Mouse (Mus musculus) erythroblast, embryonic 14.5 days (primary cell): Measurements from ENCODE around the gene Mettl1. TPM values are rescaled to one million over a fixed set of nuclear protein-coding genes. Genes with fewer than 3 reads are reported as not detected.

ENCODE experiments used
- H3K27me3 ChIP-seq: 2 replicates; pipeline ENCODE4 v1.6.1; 2012; ENCODE audit warnings: inconsistent platforms; ENCODE audit not compliant: control insufficient read depth
- H3K36me3 ChIP-seq: 2 replicates; pipeline ENCODE4 v1.6.1; 2012; ENCODE audit warnings: mild to moderate bottlenecking, inconsistent platforms; ENCODE audit not compliant: control insufficient read depth
- H3K4me1 ChIP-seq: 2 replicates; pipeline ENCODE4 v1.6.1; 2012; ENCODE audit warnings: inconsistent platforms; ENCODE audit not compliant: control insufficient read depth
- H3K4me3 ChIP-seq: replicated peaks from 2 replicates; pipeline ENCODE3; 2012; ENCODE audit warnings: moderate library complexity, mild to moderate bottlenecking, inconsistent platforms
- H3K9me3 ChIP-seq: 2 replicates; pipeline ENCODE4 v1.6.1; 2012; ENCODE audit warnings: low read length, inconsistent platforms, mixed read lengths; ENCODE audit not compliant: control insufficient read depth
- GATA1 ChIP-seq: IDR thresholded peaks from 2 replicates; pipeline ENCODE4 v1.6.1; 2012; ENCODE audit warnings: low read length, inconsistent platforms, mixed read lengths
- TAL1 ChIP-seq: IDR thresholded peaks from 3 replicates; pipeline ENCODE4 v1.6.1; 2012; ENCODE audit warnings: low read length, inconsistent platforms, mixed read lengths
- polyA plus RNA-seq: library from polyadenylated mRNA; stranded (reverse); fragments of >175 nt; gene quantifications from 2 replicates; pipeline ENCODE4 v1.2.3, GENCODE M21; 2012

Mettl1 gene
- polyA plus RNA-seq, 1 experiment = 0.59 TPM

DNA sequence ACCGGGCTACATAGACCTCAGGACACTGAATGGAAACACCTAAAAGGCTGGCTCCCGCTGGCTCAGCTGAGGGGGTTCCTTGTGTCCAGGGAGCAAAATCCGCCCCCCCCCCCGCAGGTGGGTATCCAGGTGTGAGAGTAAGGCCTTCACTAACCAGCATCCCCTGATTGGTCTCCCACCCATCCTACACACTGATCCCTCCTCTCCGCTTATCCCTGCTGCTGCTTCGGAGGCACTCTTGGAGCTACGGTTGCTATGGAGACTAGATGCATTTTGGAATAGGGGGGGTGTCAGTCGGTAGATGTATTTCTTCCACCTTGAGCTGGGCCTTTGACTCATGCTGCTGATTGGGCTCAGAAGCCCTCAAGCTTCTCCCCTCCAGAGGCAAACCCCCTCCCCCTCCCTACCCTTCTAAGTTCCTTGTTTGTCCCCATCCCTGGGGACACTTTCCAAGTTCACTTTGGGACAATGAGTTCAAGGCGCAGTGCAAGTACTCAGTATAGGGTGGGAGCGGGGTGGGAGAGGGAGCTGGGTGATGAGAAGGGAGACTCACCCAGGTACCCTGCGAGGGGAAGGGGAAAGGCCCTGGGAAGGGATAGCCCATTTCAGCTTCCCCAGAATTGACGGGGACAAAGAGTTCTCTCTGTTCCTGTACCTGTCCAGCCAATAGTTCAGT lies 36.9 kb downstream of the Mettl1 start:
- H3K4me1 ChIP-seq = peaks cover 29% of the 10 kb centered on the region
- no peak overlapping the region for H3K4me3 ChIP-seq
- peaks cover 83% of the 10 kb centered on the region for H3K27me3 ChIP-seq
- TF ChIP-seq TAL1 (no peak), GATA1 (no peak)
- H3K9me3 ChIP-seq = peaks cover 9% of the 10 kb centered on the region; the same call in 1 of the 2 replicates
- H3K36me3 ChIP-seq = no peaks in the 10 kb centered on the region

DNA sequence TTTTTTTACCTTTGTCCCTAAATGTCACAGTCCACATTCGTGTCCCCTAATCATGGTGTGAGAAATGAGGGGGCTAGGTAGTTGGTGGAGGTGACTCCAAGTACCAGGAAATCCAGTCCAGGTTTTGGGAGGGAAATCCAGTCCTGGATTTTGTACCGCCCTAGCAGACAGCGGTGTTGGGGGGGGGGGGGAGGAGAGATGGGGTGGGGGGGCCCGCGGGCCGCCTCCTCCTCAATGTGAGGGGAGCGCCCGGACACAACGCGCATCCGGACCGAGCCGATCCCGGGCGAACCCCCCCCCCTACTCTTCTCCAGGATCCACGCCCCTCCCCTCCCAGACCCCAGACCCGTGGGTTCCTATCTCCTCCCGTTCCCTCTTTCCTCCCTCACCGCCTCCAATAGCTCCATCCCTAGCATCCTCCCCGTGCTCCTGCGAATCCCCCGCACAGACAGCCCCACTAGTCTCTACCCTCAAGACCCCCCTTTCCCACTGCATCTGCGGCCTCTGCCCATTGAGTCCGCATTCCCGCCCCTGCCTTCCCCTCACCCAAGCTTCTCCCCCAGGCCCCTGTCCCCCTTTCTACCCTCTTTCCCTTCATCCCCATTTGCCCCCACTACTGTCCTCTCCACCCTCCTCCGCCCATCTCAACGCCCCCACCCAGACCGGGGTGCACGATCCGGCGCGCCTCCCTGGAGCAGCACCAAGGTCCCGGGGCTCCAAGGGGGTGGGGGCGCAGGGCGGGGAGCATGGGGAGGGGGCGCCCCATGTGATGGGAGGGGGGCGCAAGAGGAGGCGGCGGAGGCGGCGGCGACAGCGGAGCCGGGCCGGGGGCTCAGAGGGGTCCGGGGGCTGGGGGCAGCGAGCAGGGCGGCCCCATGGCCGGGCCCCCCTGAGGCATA lies 37.7 kb downstream of the Mettl1 start:
- Histone ChIP-seq H3K9me3 (peaks cover 9% of the 10 kb centered on the region; the same call in 1 of the 2 replicates), H3K4me1 (peaks cover 29% of the 10 kb centered on the region), H3K27me3 (peaks cover 91% of the 10 kb centered on the region), H3K4me3 (no peak overlapping the region), H3K36me3 (no peaks in the 10 kb centered on the region)
- no peak for TF ChIP-seq TAL1
- TF ChIP-seq GATA1 = no peak

DNA sequence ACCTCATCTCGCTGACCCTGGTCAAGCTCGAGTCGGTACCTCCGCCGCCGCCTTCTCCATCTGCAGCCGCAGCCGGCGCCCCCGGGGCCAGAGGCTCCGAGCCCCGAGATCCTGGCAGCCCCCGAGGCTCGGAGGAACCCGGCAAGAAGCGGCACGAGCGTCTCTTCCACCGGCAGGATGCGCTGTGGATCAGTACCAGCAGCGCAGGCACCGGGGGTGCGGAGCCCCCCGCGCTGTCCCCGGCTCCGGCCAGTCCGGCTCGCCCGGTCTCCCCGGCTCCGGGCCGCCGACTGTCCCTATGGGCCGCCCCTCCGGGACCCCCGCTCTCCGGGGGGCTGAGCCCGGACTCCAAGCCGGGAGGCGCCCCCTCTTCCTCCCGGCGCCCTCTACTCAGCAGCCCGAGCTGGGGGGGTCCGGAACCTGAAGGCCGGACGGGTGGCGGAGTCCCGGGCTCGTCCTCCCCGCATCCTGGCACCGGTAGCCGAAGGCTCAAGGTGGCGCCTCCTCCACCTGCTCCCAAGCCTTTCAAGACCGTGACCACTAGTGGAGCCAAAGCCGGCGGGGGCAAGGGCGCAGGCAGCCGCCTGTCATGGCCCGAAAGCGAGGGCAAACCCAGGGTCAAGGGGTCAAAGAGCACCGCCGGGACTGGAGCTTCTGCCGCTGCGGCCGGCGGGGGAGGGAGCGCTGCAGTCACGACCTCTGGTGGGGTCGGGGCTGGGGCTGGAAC lies 38.6 kb downstream of the Mettl1 start:
- H3K36me3 ChIP-seq = no peaks in the 10 kb centered on the region
- H3K4me1 ChIP-seq = peaks cover 29% of the 10 kb centered on the region
- peaks cover 90% of the 10 kb centered on the region for H3K27me3 ChIP-seq
- TF ChIP-seq GATA1 (no peak), TAL1 (no peak)
- H3K4me3 ChIP-seq = no peak overlapping the region
- H3K9me3 ChIP-seq = peaks cover 9% of the 10 kb centered on the region; the same call in 1 of the 2 replicates

DNA sequence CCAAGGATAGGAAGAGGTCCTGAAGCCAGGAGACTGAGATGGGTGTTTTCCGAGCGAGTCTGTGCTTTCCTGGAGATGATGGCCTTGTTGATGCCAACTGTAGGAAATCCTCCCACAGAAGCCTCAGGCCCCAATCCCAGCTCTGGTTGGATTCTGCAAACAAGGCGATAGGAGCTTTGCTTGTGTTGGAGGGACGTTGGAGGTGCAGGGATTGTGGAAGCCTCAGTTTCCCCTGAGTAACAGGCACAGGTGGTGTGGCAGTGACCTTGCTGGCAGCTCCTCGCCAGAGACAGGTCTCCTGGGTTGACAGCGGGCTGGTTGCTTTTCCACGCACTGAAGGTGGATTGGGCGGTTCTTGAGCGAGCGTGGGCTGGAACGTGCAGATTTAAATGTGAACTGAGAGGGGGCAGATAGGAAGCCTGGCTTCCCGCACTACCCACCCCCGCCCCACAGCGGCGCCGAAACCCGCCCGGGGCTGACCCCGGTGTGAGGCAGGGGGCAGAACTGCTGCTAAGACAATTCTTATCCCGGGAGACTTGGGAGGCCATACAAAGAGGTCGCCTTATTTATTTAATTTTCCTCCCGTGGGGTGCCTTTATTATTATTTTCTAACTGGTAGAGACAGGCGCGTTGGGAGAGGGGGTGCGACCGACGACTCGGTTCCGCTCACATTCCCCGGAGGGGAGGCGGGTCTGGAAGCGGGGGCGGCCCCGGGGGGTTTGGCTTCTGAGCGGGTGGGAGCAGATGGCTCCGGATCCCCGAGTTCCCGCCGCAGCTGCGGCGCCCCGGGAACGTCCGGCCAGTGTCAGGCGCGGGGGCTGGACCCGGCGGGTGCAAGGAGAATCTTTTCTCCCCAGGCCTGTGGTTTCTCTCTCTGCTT lies 39.9 kb downstream of the Mettl1 start:
- H3K4me3 ChIP-seq = no peak overlapping the region
- TF ChIP-seq GATA1 = no peak
- TF ChIP-seq TAL1 = no peak
- H3K4me1 ChIP-seq = peaks cover 18% of the 10 kb centered on the region
- no peaks in the 10 kb centered on the region for H3K36me3 ChIP-seq
- H3K9me3 ChIP-seq = peaks cover 9% of the 10 kb centered on the region; the same call in 1 of the 2 replicates
- H3K27me3 ChIP-seq = peaks cover 77% of the 10 kb centered on the region

DNA sequence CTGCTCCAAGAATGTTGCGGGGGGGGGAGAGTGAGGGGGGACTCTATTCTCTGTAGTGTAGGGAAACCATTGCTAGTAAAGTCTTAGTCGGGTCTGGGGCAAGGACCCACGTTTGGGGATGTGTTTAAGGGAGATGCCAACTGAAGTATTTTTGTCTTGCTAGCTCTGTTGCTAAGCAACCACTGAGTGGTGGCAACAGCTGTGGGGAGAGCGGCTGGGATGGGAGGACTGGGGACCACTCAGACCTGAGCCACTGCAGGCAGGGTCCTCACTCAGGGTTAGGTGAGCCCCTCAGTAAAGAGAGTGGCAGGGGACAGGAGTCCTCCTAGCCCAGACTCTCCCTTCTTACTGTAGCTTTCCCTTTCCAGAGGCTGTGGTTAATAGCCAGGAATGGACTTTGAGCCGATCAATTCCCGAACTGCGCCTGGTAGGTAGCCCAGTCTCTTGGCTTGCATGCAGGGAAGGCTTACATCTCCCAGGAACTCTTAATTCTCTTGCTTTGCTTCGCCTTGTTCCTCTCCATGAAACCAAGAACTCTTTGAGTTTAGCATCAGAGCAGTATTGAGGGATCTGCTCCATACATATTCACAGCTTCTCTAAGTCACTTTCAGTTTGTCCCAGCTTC lies 40.9 kb downstream of the Mettl1 start:
- TF ChIP-seq TAL1 (no peak), GATA1 (no peak)
- no peaks in the 10 kb centered on the region for H3K36me3 ChIP-seq
- H3K27me3 ChIP-seq = peaks cover 67% of the 10 kb centered on the region
- H3K9me3 ChIP-seq = peaks cover 12% of the 10 kb centered on the region
- peaks cover 10% of the 10 kb centered on the region for H3K4me1 ChIP-seq
- H3K4me3 ChIP-seq = no peak overlapping the region

DNA sequence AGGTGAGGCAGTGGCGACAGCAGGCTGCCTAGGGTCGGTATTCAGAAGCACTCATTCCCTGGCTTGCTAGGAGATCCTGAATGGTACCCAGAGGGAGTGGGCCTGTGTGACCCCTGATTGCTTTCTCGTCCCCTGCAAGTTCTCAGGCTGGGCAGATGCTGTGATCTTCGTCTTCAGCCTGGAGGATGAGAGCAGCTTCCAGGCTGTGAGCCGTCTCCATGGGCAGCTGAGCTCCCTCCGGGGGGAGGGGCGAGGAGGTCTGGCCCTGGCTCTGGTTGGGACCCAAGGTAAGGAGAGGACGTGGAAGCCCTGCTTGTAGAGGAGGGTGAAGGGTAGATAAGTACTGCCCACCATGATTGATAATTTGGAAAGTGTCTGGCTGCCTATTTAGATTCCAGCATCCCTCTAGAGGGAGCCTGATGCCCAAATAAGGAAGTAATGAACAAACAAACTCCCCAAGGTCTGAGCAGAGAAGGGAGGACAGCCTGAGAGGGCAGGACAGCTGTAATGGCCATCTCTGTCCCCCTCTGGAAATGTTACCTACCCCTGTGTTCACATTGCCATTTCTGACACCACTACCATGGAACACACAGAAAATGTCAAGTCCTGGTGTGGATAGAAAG lies 42.2 kb downstream of the Mettl1 start:
- no peaks in the 10 kb centered on the region for H3K36me3 ChIP-seq
- no peak for TF ChIP-seq GATA1
- no peak for TF ChIP-seq TAL1
- H3K4me1 ChIP-seq = peaks cover 5% of the 10 kb centered on the region
- peaks cover 55% of the 10 kb centered on the region for H3K27me3 ChIP-seq
- H3K9me3 ChIP-seq = peaks cover 12% of the 10 kb centered on the region
- no peak overlapping the region for H3K4me3 ChIP-seq

DNA sequence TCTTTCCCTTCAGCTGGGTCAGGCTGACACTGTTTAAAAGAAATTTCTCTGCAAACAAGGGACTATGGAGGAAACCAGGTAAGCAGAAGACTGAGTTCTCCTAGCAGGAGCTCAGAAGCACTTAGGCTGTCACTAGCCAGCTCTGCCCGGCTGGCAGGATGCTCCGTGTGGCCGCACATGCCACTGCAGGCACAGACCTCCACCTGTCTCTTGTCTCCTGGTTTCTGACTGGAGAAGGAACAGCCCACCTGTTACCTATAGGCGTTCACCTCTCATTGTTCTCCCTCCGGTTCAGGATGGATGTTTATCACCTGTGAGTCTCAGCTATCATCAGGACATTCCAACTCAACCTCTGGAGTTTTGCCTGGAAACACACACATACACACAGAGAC lies 42.7 kb downstream of the Mettl1 start:
- Histone ChIP-seq H3K4me3 (no peak overlapping the region), H3K27me3 (peaks cover 50% of the 10 kb centered on the region), H3K9me3 (peaks cover 12% of the 10 kb centered on the region), H3K4me1 (peaks cover 3% of the 10 kb centered on the region), H3K36me3 (no peaks in the 10 kb centered on the region)
- TF ChIP-seq TAL1 = no peak
- no peak for TF ChIP-seq GATA1
